Mouse (Mus musculus): ENCODE measurements around the gene Dnmbp. TPM values are rescaled to one million over a fixed set of nuclear protein-coding genes. Genes with fewer than 3 reads are reported as not detected.

The Dnmbp gene
- polyA plus RNA-seq, 1 experiment from 2014 or later: 25.8 TPM

Other genes starting within 250 kb of the Dnmbp start
- 16.3 and 18.3 TPM in 2 replicates for gene Cutc, start 187.2 kb downstream of the Dnmbp start, polyA plus RNA-seq (2015; fragmentation: Nextera tagmentation; extraction: Ambion mirVana)
- gene Cox15, start 187.2 kb downstream of the Dnmbp start, polyA plus RNA-seq (2015; fragmentation: Nextera tagmentation; extraction: Ambion mirVana): 10.0 and 10.8 TPM in 2 replicates
- 1.7 and 2.2 TPM in 2 replicates for gene Abcc2, start 158.0 kb downstream of the Dnmbp start, polyA plus RNA-seq (2015; fragmentation: Nextera tagmentation; extraction: Ambion mirVana)
- gene Cpn1, start 46.4 kb upstream of the Dnmbp start, polyA plus RNA-seq (2015; fragmentation: Nextera tagmentation; extraction: Ambion mirVana): 56.6 and 69.2 TPM in 2 replicates
- 4.0 and 4.1 TPM in 2 replicates for gene Cyp2c23, start 89.0 kb upstream of the Dnmbp start, polyA plus RNA-seq (2015; fragmentation: Nextera tagmentation; extraction: Ambion mirVana)
- gene Erlin1, start 129.6 kb upstream of the Dnmbp start, polyA plus RNA-seq (2015; fragmentation: Nextera tagmentation; extraction: Ambion mirVana): 48.9 and 56.6 TPM in 2 replicates
- 38.9 and 44.0 TPM in 2 replicates for gene Chuk, start 167.3 kb upstream of the Dnmbp start, polyA plus RNA-seq (2015; fragmentation: Nextera tagmentation; extraction: Ambion mirVana)
- 26.1 and 29.2 TPM in 2 replicates for gene Cwf19l1, start 195.7 kb upstream of the Dnmbp start, polyA plus RNA-seq (2015; fragmentation: Nextera tagmentation; extraction: Ambion mirVana)
- 74.2 and 77.2 TPM in 2 replicates for gene Bloc1s2, start 206.3 kb upstream of the Dnmbp start, polyA plus RNA-seq (2015; fragmentation: Nextera tagmentation; extraction: Ambion mirVana)

Measured in stomach, embryonic 16.5 days (tissue).